Mouse (Mus musculus) C2C12 (cell line): Measurements from ENCODE around the gene Clip3.

Source experiments
- CEBPB ChIP-seq: IDR thresholded peaks from one replicate; pipeline ENCODE4 v1.6.1; 2011; ENCODE audit warnings: low read depth, mild to moderate bottlenecking, control low read depth, moderate library complexity
- CTCF ChIP-seq: IDR thresholded peaks from one replicate; pipeline ENCODE4 v1.5.1; 2011; ENCODE audit not compliant: control insufficient read depth, insufficient read depth, insufficient read length
- MAX ChIP-seq: IDR thresholded peaks from one replicate; pipeline ENCODE4 v1.6.1; 2011; ENCODE audit warnings: mild to moderate bottlenecking, control low read depth
- MYOD1 ChIP-seq: IDR thresholded peaks from one replicate; pipeline ENCODE4 v1.6.1; 2011; ENCODE audit warnings: low read depth; ENCODE audit not compliant: control insufficient read depth, insufficient read length
- USF1 ChIP-seq: IDR thresholded peaks from one replicate; pipeline ENCODE4 v1.6.1; 2011; ENCODE audit warnings: low read depth, mild to moderate bottlenecking, control low read depth, moderate library complexity

- TF ChIP-seq USF1 (no peak), CTCF (no peak), CEBPB (no peak), MAX (no peak), MYOD1 (no peak)
Observed at GRCm38 (mm10) chr7:30289714-30290399, 1.7 kb upstream of the Clip3 start.
